Mouse (Mus musculus) G1E (cell line): ENCODE results near the gene Ppp1r15b. TPM values are rescaled to one million over a fixed set of nuclear protein-coding genes. Genes with fewer than 3 reads are reported as not detected.
A peak's percentile ranks its signal among the peaks of the same experiment; 100 is the strongest.

Source experiments
- ATAC-seq: 2 replicates; pipeline ENCODE4 v1.8.0; 2016; ENCODE audit warnings: mild to moderate bottlenecking; ENCODE audit not compliant: insufficient number of reproducible peaks, poor library complexity, low FRiP score, severe bottlenecking; ENCODE audit errors: extremely low read depth
- DNase-seq: peaks from one replicate; pipeline ENCODE4 v3.0.0; 2012; ENCODE audit warnings: low spot score
- H3K27me3 ChIP-seq: 2 replicates; pipeline ENCODE4 v1.6.1; 2012; ENCODE audit warnings: mild to moderate bottlenecking, low read length, inconsistent platforms; ENCODE audit not compliant: insufficient read depth
- H3K36me3 ChIP-seq: replicated peaks from 2 replicates; pipeline ENCODE3; 2012; ENCODE audit warnings: mild to moderate bottlenecking, inconsistent platforms
- H3K4me1 ChIP-seq: 2 replicates; pipeline ENCODE4 v1.6.1; 2012; ENCODE audit warnings: low read depth, low read length, inconsistent platforms, mixed read lengths; ENCODE audit not compliant: insufficient read depth
- H3K4me3 ChIP-seq: 2 replicates; pipeline ENCODE4 v1.5.1; 2012; ENCODE audit warnings: low read depth, mild to moderate bottlenecking, inconsistent platforms, low read length, moderate library complexity, mixed read lengths
- H3K9me3 ChIP-seq: replicated peaks from 2 replicates; pipeline ENCODE4 v1.6.1; 2012; ENCODE audit warnings: inconsistent platforms
- CTCF ChIP-seq: IDR thresholded peaks from 2 replicates; pipeline ENCODE4 v1.5.1; 2012; ENCODE audit warnings: low read depth, low read length, inconsistent platforms, mixed read lengths
- GATA1 ChIP-seq: IDR thresholded peaks from 2 replicates; pipeline ENCODE4 v1.6.1; 2012; ENCODE audit warnings: borderline replicate concordance, low read length, inconsistent platforms, mixed read lengths
- GATA2 ChIP-seq: IDR thresholded peaks from 2 replicates; pipeline ENCODE4 v1.6.1; 2012; ENCODE audit warnings: low read depth, low read length, inconsistent platforms, borderline replicate concordance
- POLR2AphosphoS5 ChIP-seq: IDR thresholded peaks from 2 replicates; pipeline ENCODE4 v1.6.1; 2012; ENCODE audit warnings: low read depth, low read length, inconsistent platforms; ENCODE audit not compliant: insufficient replicate concordance
- TAL1 ChIP-seq: conservative IDR thresholded peaks from 2 replicates; pipeline ENCODE4 v1.6.1; 2012; ENCODE audit warnings: low read depth, low read length, inconsistent platforms, mixed read lengths
- polyA plus RNA-seq: library from polyadenylated mRNA; stranded (reverse); fragments of >175 nt; gene quantifications from 2 replicates; pipeline ENCODE4 v1.2.3, GENCODE M21; 2012
- total RNA-seq, 2 experiments: library from RNA; stranded (forward) in 1 of 2; stranded (reverse) in 1 of 2; fragments of 200-1000 nt in 1 of 2; fragments of >200 nt in 1 of 2; fragmentation: Nextera tagmentation in 1 of 2; gene quantifications; 2 replicates each; pipeline ENCODE4 v1.2.3; 2014 to 2017

Gene Ppp1r15b
- total and polyA plus RNA-seq, 3 experiments = 35.3 to 131 (median 100) TPM

- H3K27me3 ChIP-seq = peaks cover 57% of the 10 kb centered on the region
- peak; percentile 74 for DNase-seq
- no peaks in the 10 kb centered on the region for H3K9me3 ChIP-seq
Measured at GRCm38 (mm10) chr1:133100980-133101798, 29.8 kb upstream of the Ppp1r15b start.

GRCm38 (mm10) chr1:133102108-133102507 is 28.8 kb upstream of the Ppp1r15b start:
- Histone ChIP-seq H3K4me1 (peaks cover 10% of the 10 kb centered on the region), H3K9me3 (no peaks in the 10 kb centered on the region), H3K4me3 (no peak overlapping the region), H3K27me3 (peaks cover 60% of the 10 kb centered on the region), H3K36me3 (no peaks in the 10 kb centered on the region)
- TF ChIP-seq GATA2 = no peak
- no peak for TF ChIP-seq CTCF
- TF ChIP-seq GATA1 = no peak
- TF ChIP-seq POLR2AphosphoS5 = no peak
- TF ChIP-seq TAL1 = no peak
- DNase-seq (no peak), ATAC-seq (no peak)

More at GRCm38 (mm10) chr1:133100980-133101798, 29.8 kb upstream of the Ppp1r15b start:
- peaks cover 10% of the 10 kb centered on the region for H3K4me1 ChIP-seq
- no peak for TF ChIP-seq GATA2
- peak; percentile 77 for TF ChIP-seq CTCF
- no peak for TF ChIP-seq GATA1
- H3K4me3 ChIP-seq = no peak overlapping the region
- H3K36me3 ChIP-seq = no peaks in the 10 kb centered on the region
- peak; percentile 19; the same call in 1 of the 2 replicates for ATAC-seq

GRCm38 (mm10) chr1:133103315-133103714 is 27.6 kb upstream of the Ppp1r15b start:
- H3K4me3 ChIP-seq = no peak overlapping the region
- TF ChIP-seq GATA1 (no peak), CTCF (no peak), POLR2AphosphoS5 (no peak), TAL1 (no peak), GATA2 (no peak)
- peaks cover 10% of the 10 kb centered on the region for H3K4me1 ChIP-seq
- H3K27me3 ChIP-seq = peaks cover 59% of the 10 kb centered on the region
- no peaks in the 10 kb centered on the region for H3K36me3 ChIP-seq
- DNase-seq (no peak), ATAC-seq (no peak)
- no peaks in the 10 kb centered on the region for H3K9me3 ChIP-seq

GRCm38 (mm10) chr1:133103871-133104270 is 27.1 kb upstream of the Ppp1r15b start:
- no peak for TF ChIP-seq GATA2
- TF ChIP-seq POLR2AphosphoS5 = no peak
- TF ChIP-seq CTCF = no peak
- no peak for TF ChIP-seq GATA1
- no peak for TF ChIP-seq TAL1
- peaks cover 10% of the 10 kb centered on the region for H3K4me1 ChIP-seq
- H3K4me3 ChIP-seq = no peak overlapping the region
- DNase-seq (no peak), ATAC-seq (no peak)
- peaks cover 55% of the 10 kb centered on the region for H3K27me3 ChIP-seq
- H3K9me3 ChIP-seq = no peaks in the 10 kb centered on the region
- no peaks in the 10 kb centered on the region for H3K36me3 ChIP-seq

GRCm38 (mm10) chr1:133116108-133116507 is 14.8 kb upstream of the Ppp1r15b start:
- no peak for ATAC-seq
- peaks cover 26% of the 10 kb centered on the region for H3K4me1 ChIP-seq
- no peak overlapping the region for H3K4me3 ChIP-seq
- H3K36me3 ChIP-seq = no peaks in the 10 kb centered on the region
- H3K9me3 ChIP-seq = peaks cover 2% of the 10 kb centered on the region
- TF ChIP-seq TAL1 = no peak
- TF ChIP-seq CTCF = no peak
- no peak for TF ChIP-seq GATA2
- TF ChIP-seq POLR2AphosphoS5 = no peak
- no peak for TF ChIP-seq GATA1
- DNase-seq = no peak
- H3K27me3 ChIP-seq = peaks cover 6% of the 10 kb centered on the region

GRCm38 (mm10) chr1:133118127-133118526 is 12.8 kb upstream of the Ppp1r15b start:
- Histone ChIP-seq H3K4me1 (peaks cover 31% of the 10 kb centered on the region), H3K36me3 (no peaks in the 10 kb centered on the region), H3K4me3 (no peak overlapping the region), H3K27me3 (peaks cover under 1% of the 10 kb centered on the region), H3K9me3 (peaks cover 2% of the 10 kb centered on the region)
- ATAC-seq (no peak), DNase-seq (no peak)
- TF ChIP-seq GATA1 (no peak), CTCF (no peak), POLR2AphosphoS5 (no peak), TAL1 (no peak), GATA2 (no peak)
